Mouse (Mus musculus): ENCODE results near the gene Taf4.

DNA sequence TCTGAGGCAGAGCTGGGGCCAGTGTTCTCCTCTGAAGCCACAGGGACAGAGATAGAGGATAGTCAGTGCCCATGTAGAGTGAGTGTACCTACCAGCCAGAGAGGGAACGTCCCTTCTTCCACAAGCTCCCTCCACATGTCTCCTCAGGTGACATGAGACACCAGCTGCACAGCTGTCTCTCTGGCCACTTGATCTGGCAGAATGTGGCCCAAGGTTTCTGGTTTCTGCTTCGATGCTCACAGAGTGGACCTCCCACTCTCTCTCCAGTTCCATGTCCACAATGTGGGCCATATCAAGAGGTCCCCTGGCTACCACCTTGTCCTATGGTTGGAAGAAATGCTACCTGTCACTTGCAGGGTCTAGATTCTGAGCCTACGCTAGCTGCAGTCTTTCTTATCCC is 85.4 kb downstream of the Taf4 start:
- no peak for TF ChIP-seq POLR2A (IDR thresholded peaks at IDR 0.05; ENCODE audit: extremely low read depth, insufficient read depth, low read length)
- TF ChIP-seq CTCF (IDR thresholded peaks at IDR 0.05; ENCODE audit: extremely low read depth, insufficient read depth, low read length): no peak
